Mouse (Mus musculus): ENCODE data around the gene E030025P04Rik.

The E030025P04Rik gene

GRCm38 (mm10) chr11:109100266-109100665 is 43.9 kb downstream of the E030025P04Rik start:
- no peak for DNase-seq

GRCm38 (mm10) chr11:109091821-109092220 is 52.3 kb downstream of the E030025P04Rik start:
- no peak for DNase-seq

Measured in layer of hippocampus, adult 9-11 months (tissue).